Mouse (Mus musculus): ENCODE measurements around the gene Pfdn2. TPM values are rescaled to one million over a fixed set of nuclear protein-coding genes. Genes with fewer than 3 reads are reported as not detected.

Pfdn2 gene
- total RNA-seq, 2 experiments from 2014 or later = 135 to 165 TPM

DNA sequence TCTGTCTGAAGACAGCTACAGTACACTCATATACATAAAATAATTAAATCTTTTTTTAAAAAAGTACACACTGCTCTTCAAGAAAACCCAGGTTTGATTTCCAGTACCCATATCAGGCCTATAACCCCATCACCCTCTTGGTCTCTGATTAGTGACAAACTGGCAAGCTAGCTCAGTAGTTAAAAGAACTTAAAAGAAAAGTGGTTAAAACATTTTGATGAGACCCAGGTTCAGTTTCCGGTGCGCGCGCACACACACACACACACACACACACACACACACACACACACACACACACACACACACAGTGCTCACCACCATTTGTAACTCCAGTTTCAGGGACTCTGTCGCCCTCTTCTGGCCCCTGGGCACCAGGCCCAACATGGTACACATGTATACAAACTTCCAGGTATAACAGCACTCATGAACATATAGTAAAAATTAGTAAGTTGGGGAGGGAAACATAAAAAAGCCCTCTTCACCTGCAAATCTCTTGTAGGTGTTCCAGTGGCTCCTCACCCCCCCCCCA is 10.4 kb downstream of the Pfdn2 start:
- no peak for DNase-seq (ENCODE audit: low spot score in 2 of 2)

DNA sequence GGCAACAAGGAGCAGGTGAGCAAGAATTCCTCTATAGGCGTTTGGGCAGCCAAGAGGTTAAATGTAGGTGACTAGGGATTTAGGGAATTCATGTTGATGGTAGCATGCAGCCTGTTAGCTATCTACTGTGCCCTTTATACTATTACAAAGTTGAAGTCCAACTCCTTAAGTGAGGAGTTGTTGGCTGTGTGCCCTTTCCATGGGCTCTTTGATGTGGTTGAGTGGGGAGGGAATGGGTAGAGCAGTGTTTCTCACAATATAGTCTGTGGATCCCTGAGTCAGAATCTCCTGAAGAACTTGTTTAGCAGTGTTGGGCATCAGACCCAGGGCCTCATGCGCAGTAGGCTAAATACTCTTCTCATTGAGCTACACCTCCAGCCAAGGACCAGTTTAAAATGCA is 11.3 kb downstream of the Pfdn2 start:
- DNase-seq (ENCODE audit: low spot score in 2 of 2) = no peak

DNA sequence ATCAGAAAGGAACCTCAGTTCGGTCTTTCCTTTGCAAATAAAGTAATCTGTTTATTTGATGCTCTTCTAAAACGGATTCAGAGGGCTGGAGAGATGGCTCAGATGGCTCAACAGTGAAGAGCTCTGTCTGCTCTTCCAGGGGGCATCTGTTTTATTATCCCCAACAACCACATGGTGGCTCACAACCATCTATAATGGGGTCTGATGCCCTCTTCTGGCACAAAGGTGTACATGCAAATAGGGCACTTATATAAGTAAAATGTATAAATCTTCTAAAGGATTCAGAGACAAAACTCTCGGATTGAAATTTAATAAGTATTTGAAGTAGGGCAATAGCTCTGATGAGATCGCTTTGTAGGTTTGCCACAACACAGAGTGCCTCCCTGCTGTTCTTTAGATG is 13.0 kb downstream of the Pfdn2 start:
- DNase-seq (ENCODE audit: low spot score in 2 of 2) = no peak

DNA sequence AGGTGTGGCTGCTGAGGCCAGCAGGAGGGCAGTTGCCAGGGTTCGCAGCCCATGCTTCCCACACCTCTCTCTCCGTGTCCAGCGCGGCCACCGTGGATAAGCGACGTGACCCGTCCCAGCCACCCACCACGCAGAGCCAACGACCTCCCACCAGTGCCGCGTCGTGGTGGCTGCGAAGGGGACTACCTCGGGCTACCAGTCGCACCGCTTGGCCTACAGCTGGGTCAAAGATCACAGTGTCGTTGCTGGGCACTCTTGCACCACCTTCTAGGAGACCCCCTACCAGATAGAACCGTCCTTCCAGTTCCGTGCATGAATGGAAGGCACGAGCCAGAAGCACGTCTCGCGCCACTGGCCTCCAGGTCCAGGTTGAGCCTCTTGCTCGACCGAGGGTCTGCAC is 14.8 kb downstream of the Pfdn2 start:
- peak in 1 of 2 experiments; percentile 44 for DNase-seq (ENCODE audit: low spot score in 2 of 2)

DNA sequence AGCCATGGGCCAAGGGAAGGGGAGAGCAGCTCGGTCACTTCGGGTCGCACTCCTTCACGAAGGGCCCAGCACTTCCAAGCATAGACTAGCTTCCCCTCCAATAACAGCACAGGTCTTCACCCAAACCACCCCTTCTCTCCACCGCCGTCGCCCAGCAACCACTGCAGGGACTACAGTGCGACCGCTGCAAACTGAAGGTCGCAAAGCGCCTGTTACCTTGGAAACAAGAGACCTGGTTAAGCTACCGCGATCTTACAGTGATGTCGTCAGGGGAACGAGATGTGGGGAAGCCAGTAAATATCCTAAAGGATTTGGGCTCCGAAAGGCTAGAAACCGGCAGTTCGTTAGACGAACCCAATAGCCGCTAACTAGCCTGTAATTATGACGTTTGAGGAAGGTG is 15.2 kb downstream of the Pfdn2 start, which contains the start of gene Klhdc9:
Gene Klhdc9, minus strand, starts transcription at position 143 of the 400 bp plus-strand sequence.
- DNase-seq (ENCODE audit: low spot score in 2 of 2) = peak; percentile 91 to 92

DNA sequence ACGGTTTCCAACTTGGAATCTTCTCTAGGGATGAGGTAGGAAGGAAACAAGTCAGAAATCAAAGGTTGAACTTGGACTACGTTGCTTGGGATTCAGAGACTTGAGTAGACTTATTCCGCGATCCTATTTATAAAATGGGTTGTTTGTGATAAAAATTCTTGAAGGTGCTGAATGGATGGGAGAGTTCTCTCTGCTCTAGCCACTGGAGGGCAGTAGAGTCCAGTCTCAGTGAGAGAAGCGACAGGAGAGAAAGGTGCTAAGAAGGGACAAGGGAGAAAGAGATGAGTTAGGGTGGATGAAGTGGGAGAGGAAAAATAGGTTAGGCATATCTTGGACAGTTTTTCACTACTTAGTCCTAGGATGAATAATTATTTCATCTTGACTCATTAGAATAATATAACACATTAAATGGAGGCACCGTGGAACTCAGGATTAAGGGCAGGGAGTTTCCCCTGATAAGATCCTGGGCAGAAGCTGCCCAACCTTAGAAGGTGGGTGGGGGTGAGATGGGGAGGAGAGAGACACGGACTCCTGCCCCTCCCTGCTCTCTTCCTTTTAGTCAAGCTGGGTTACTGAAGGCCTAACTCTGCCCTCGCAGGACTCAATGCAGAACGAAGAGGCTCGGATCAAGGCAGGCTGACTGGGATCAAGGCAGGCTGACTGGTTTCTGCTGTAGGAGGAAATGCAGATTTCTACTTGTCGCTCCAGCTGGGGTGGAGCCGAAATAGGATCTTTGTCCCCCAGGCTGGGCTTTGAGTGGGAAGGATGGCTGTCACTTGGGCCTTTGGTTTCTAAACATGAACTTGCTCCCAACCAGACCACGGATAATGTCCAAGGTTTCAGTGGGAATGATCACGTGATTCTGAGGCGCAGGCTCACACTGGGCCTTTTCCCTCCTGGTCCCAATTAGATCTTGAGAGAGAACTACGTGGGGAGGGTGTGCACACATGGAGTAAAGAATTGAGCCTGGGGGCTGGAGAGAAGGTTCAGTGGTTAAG is 15.9 kb downstream of the Pfdn2 start:
- DNase-seq (ENCODE audit: low spot score in 2 of 2) = peak; percentile 71 to 78

DNA sequence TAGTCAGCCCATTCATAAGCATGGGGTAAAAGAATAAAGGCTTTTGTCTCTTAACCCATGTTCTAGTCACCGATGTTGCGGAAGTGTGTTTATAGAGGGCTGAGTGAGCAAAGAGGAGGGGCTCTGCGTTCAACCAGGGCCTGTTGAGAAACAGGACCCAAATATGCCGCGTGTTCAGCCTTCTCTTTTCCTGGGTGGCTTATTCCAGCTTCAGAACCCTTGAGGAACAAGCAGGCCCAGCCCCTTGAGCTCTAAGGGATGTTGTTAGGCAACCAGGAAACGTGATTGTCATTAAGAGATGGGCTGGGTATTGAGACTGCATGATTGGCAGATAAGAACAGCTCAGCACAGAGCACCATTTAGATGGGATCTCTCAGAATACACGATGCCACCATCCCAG is 20.5 kb downstream of the Pfdn2 start:
- no peak for DNase-seq (ENCODE audit: low spot score in 2 of 2)

DNA sequence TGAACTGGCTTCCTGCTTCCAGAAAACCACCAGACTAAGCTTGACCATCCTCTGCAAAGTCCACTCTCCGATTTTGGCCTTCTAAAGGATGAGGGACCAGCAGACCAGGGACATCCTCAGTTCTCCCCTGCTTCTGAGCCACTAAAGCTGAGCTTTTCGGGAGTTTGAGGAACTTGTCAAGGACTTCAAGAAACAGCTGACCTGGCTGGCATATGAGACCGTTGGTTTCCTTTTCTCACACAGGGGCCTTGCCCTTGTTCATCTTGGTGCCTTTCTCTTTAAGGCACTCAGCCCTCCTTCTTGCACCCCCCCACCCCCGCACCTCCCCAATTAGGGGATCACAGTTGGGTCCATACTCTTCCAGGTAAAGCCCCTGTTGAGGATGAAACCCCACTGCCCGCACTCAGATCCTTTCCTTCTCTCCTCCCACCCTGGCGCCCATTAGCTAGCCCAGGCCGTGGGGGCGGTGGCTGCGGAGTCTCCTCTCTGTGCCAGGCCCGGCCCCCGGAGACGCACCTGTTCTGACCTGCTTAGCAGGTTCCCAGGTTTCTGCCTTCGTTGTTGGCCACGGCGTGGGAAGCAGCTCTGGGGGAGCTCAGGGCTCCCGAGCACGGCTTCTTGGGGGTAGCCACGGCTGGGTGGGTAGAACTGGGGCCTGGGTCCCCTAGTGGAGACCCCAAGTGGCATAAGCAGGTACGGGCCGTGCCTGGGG is 24.5 kb downstream of the Pfdn2 start, which contains the start of gene Nectin4:
Gene Nectin4, plus strand, starts transcription at position 255 of the 712 bp plus-strand sequence.
- DNase-seq (ENCODE audit: low spot score in 2 of 2) = no peak

DNA sequence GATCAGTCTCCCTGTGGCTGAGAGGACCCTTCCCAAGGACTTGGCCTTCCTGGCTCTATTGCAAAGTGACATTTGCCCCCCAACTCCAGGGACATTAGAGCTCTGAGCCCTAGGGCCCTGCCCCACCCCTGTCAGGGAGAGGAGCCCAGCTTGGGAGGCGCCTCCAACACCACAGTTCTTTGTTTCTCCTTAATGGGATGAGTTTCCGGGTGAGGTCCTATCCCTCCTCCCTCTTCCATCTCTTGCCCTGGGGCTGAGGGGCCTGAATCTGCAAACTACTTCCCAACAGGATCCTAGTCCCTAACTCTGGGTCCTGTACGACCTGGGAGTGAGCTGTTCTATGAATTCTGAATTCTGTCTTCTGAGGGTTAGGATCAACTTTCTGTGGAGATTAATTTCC is 27.4 kb downstream of the Pfdn2 start:
- no peak for DNase-seq (ENCODE audit: low spot score in 2 of 2)

DNA sequence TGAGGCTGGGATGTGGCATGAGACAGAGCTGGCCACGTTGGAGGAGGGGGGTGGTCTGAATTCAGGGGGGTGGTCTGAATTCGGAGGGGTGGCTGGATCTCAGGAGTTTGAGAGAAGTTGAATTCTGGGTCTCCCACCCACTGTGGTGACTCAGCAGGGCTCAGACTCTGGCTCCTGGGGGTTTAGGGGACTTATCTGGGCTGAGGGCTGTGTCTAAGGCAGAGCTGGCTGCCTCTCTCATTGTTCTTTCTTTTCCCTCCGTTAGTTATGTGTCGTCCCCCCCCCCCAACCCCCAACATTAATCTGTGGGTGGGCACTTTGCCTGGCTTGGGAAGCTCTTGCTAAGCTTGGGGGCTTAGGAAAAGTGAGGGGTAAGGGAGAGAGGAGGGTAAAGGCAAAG is 28.5 kb downstream of the Pfdn2 start:
- DNase-seq (ENCODE audit: low spot score in 2 of 2) = no peak

DNA sequence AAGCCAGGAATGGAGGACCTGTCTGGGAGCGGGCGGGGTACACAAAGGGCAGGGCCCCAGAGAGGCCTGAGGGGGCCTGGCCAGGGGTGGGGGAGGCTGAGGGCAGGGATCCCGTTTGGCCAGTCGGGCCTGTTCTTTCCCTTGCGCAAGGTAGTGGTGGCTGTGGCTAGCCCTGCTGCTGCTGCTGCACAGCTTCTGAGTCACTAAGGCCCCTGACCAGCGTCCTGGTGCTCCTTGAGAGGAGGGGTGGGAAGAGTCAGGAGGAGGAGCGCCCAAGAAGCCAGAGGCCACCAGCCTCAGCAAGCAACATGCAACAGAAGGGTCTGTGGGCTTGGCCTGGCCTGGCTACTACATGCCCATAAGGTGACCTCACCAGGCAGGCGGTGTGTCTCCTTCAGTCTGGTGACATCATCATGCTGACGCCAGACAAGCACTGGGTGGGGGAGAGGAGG is 30.2 kb downstream of the Pfdn2 start:
- no peak for DNase-seq (ENCODE audit: low spot score in 2 of 2)

DNA sequence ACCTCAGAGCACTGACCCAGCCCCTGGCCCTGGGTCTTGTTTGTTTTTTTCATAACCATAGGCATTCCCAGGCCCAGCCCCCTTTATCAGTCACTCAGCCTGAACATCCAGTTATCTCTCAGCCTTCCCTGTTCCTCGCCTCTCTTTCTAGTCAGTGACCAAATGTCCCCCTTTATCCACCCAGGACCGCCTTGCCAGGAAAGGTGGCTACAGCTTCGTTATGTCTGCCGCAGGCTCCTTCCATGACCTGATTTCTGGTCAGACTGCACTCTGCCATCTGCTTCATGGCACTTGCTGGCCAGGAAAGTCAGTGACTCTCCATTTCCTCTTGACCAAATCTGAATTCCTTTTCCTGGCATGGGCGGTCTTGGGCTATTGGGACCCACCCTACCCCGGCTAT is 32.8 kb downstream of the Pfdn2 start:
- no peak for DNase-seq (ENCODE audit: low spot score in 2 of 2)

DNA sequence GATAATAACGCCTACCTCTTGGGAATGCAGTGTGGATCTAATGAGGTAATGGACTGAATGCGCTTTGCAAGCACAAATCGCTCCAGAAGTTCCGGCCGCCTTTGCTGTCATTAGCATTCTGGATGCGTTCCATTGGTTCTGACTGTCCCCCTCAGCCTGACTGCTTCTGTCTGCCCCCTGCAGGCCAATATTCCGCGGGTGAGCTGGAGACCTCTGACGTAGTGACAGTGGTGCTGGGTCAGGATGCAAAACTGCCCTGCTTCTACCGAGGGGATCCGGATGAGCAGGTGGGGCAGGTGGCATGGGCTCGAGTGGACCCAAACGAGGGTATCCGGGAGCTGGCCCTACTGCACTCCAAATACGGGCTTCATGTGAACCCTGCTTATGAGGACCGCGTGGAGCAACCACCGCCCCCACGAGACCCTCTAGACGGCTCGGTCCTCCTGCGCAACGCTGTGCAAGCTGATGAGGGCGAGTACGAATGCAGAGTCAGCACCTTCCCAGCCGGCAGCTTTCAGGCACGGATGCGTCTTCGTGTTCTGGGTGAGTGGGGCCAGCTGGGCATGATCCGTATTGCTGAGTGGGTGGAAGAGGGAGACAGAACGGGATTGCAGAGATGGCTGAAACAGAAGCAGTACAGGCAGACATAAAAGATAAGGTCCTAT is 34.6 kb downstream of the Pfdn2 start:
- DNase-seq (ENCODE audit: low spot score in 2 of 2) = peak; percentile 84 to 85

DNA sequence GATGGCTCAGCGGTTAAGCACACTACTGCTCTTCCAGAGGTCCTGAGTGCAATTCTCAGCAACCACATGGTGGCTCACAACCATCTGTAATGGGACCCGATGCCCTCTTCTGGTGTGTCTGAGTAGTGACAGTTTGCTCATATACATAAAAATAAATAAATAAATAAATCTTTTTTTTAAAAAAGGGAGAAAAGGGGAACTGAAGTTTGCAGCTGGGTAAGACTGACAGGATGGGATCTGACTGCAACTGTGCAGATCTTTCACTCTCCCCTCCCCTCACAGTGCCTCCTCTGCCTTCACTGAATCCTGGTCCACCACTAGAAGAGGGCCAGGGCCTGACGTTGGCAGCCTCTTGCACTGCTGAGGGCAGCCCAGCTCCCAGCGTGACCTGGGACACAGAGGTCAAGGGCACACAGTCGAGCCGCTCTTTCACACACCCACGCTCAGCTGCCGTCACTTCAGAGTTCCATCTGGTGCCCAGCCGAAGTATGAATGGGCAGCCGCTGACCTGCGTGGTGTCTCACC is 36.7 kb downstream of the Pfdn2 start:
- DNase-seq (ENCODE audit: low spot score in 2 of 2) = no peak

DNA sequence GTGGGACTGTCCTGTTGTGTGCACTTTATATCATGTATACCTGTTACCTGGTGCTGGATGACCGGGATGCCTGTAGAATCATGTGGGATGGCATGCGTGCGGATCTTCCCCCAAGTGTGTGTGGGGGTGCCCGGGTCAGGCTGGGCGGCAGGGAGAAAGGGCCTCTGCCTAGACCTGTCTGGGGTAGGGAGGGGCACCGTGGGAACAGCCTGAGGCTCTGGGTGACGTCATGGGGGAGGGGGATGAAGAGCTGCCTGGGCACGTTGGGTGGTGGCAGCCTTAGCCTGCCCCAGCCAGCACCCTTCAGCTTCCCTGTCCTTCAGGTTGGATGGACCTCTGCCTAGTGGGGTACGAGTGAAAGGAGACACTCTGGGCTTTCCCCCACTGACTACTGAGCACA is 38.9 kb downstream of the Pfdn2 start:
- no peak for DNase-seq (ENCODE audit: low spot score in 2 of 2)

DNA sequence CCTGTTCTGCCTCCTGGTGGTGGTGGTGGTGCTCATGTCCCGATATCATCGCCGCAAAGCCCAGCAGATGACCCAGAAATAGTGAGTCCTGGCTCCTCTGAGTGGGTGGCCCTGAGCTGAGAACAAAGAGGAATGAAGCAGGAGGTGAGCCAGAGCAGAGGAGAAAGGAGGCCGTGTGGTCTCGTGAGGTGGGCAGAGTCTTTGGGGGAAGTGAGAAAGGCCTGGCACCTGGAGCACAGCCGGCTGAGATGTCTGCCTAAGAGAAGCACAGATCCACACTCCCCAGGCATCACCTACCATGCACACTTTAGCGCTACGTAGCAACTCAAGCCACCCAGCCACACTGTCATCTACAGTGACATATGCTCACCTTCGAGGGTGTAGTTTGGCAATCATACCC is 39.7 kb downstream of the Pfdn2 start:
- no peak for DNase-seq (ENCODE audit: low spot score in 2 of 2)

DNA sequence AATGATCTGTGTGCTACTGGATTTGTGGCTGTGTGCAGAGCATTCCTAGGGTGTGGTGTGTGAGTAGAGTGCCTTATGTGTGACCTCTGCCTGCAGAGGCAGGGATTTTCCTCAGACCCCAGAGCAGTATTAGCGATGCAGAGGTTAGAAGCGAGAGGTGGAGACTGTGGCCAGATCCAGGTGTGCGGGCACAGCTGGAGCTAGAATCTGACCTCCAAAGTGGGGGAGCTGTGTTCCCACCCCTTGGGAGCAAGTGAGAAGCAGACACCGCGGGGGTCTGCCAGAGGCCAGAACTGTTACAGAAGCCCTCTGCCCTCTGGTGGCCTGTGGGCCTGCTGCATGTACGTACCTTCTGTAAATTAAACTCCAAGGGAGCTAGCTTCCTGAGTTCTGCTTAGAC is 41.6 kb downstream of the Pfdn2 start:
- DNase-seq (ENCODE audit: low spot score in 2 of 2) = no peak

DNA sequence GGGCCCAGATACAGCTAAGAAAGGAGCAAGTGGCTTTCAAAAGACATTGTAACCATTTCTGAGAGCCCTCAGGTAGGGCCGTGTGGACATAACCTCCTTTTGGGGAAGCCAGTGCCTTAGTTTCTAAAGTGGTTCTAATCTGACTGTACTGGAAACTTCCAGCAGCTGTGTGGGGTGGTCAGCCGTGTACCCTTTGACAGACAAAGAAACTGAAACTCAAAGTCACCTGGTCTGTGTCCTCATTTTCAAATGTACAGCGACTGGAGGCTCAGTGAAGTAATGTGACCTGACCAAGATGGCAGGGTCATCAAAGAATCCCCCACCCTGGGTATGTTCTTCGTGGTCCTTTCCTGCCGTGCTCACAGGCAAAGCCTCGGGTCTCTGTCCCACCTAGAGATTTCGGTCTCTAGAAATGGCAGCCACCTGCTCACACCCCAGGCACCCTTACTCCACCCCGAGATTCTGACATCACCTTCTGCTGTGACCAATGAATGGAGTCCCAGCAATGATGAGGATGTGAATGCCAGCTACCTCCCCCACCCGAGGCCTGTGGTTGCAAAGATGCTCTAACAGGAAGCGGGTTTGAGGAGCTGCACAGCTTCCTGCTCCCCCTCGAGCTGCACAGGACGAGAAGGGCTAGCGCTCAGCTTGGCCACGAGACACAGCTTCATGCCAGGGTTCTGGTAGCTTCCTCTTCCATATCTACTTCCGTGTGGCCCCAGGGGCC is 43.1 kb downstream of the Pfdn2 start, which contains the start of gene Arhgap30:
Gene Arhgap30, plus strand, starts transcription at position 579 of the 727 bp plus-strand sequence.
- DNase-seq (ENCODE audit: low spot score in 2 of 2) = no peak

DNA sequence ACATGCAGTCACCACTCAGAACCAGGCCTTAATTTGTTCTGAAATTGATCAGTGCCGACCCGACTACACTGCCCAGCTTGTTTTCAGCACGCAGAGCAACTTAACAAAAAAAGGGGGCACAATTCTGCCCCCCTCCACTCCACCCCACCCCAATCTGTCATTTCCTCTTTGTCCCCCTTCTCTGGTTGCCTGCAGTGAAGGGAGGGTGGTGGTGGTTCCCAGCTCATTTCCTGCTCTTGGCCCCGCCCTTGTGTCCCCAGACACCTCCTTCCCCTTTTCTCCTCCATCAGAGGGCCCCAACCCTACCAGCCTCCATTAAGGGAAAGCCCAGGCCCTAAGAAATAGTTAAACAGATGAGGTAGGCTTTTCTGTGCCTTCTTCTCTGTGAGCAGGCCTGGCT is 44.6 kb downstream of the Pfdn2 start:
- no peak for DNase-seq (ENCODE audit: low spot score in 2 of 2)

DNA sequence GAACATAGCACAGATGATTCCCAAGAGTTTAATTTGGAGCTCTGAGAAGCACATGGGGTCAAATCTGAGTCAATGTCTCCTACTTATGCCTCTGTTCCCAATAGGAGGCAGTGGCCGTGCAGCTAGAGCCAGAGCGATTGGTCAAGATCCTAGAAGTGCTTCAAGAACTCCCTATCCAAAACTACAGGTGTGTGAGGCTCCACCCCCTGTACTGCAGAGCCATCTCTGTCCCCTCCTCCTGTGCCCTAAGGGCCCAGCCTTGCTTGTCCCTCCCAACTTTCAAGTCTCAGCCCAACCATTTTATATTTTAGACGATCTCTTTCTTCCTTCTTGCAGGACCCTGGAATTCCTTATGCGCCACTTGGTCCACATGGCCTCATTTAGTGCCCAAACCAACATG is 56.4 kb downstream of the Pfdn2 start:
- no peak for DNase-seq (ENCODE audit: low spot score in 2 of 2)
